ENCODE assay signal across 10 mouse cellular contexts in the genomic region with DNA sequence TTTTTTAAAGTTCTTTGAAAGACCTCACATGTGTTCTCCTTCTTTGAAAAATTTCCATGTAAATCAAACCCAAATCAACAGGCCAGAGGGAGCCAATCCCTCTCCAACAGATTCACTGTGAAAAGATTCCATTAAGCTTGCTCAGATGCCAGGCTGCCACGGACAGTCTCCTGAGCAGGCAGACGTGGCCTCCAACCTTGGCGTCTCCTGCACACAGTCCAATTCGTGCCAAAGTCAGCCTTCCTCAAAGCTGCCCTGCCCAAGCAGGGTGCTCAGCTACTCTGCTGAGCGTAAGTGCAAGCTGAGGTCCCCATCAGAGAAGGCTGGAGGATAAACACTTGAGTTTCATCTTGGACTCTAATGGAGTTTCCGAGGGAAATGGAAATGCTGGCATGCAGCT.
DNase-seq lines count a peak whose midpoint lies in the region; ATAC-seq lines count a peak whose summit lies in the region.
"Had no signal": no experiment of that assay in that cellular context is flagged by ENCODE, and none has a peak within 500 bp of the region (broad histone marks: within the 10 kb centered on the region; RNA-seq: fewer than 3 reads in every experiment).

No protein-coding gene starts in this region.

- DNase-seq in gastrocnemius, postnatal 14 days: peak; percentile 42
- DNase-seq in gastrocnemius, adult 8-10 months (ENCODE audit: low spot score in 2 of 2): no peak
- DNase-seq in 3T3-L1 (ENCODE audit: low read depth, low spot score): peak; percentile 90
- DNase-seq in brain, adult 2 months (ENCODE audit: low read depth, low spot score): peak; percentile 69
- DNase-seq in gastrocnemius, postnatal 25 days: peak; percentile 56
- DNase-seq in spleen, postnatal 36 days (ENCODE audit: low spot score in 2 of 2): no peak
- DNase-seq in heart, postnatal 4 days: no peak
- DNase-seq: thymus, postnatal 14 days had no signal

- intact Hi-C loops in gastrocnemius, postnatal 14 days (cut with DNase I; ENCODE audit: low total_unique reads): no loop called here

- no peak for ATAC-seq in megakaryocyte-erythroid progenitor cell, adult 5-6 weeks (replicated peaks; ENCODE audit: low FRiP score, low TSS enrichment, poor library complexity, severe bottlenecking)
- ATAC-seq: activated CD4-positive, CD25-positive, alpha-beta regulatory T cell, adult 4 months had no signal

Comparison
In these comparisons a context has a peak if more than half of its experiments do, and no peak if none do; other contexts are left out.
1. DNase-seq: peak in gastrocnemius, postnatal 14 days (single experiment), 3T3-L1 (single experiment), brain, adult 2 months (single experiment) and gastrocnemius, postnatal 25 days (single experiment); none in gastrocnemius, adult 8-10 months (0 of 2), spleen, postnatal 36 days (0 of 2) and heart, postnatal 4 days (single experiment).